In the genomic region with DNA sequence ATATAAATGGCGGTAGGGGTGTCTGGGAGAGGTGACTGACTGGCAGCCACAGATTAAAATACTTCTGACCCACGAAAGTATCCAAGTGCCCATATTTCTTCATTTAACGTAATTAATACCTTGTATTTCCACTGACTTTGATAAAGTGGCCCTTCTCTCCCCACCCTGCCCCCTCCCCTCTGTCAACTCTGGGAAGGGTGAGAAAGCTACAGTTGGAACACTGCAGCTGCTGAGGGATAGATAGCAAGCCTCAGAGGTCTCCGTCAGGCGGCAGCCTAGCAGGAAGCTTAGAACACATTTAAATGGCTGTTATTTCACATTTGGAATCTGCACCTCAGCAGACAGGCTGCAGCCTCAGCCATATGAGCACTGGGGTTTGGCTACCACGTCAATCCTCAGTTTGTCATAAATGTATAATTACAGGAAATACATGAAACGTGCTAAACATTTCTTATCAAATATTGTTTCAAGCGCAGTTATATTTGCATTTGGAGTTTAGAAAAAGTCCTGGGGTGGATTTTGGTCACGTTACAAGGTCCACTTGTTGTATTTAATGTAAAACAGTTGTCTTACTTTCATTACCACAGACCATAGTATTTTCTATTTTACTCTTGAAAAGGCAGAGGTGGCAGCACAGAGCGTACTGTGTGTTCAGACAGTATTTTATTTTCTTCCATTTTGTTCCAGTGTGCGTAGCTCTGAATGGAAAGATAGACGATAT, we compare ENCODE assay signal across 12 mouse cellular contexts.
A peak's percentile ranks its signal among the peaks of the same experiment; 100 is the strongest.
DNase-seq lines count a peak whose midpoint lies in the region; ATAC-seq lines count a peak whose summit lies in the region.
"Had no signal": no experiment of that assay in that cellular context is flagged by ENCODE, and none has a peak within 500 bp of the region (broad histone marks: within the 10 kb centered on the region; RNA-seq: fewer than 3 reads in every experiment).

No protein-coding gene starts in this region.

- H3K4me2 ChIP-seq in kidney, embryonic 14.5 days (replicated peaks; ENCODE audit: low read depth, low read length) = no peak overlapping the region
- H3K4me2 ChIP-seq in liver, embryonic 11.5 days = peak overlapping the region; percentile 56
- H3K4me2 ChIP-seq: midbrain, embryonic 12.5 days had no signal

- ATAC-seq in kidney, embryonic 14.5 days (ENCODE audit: low FRiP score, low TSS enrichment) = no peak
- peak; percentile 40; the same call in 1 of the 2 replicates for ATAC-seq in erythroblast, adult 5-6 weeks (replicated peaks; ENCODE audit: low FRiP score, poor library complexity, severe bottlenecking)
- ATAC-seq in liver, embryonic 11.5 days (replicated peaks; ENCODE audit: low FRiP score) = peak; percentile 87

- peaks cover 34% of the 10 kb centered on the region for H3K4me1 ChIP-seq in kidney, embryonic 14.5 days (ENCODE audit: control insufficient read depth, insufficient read depth, low read length)
- peaks cover 42% of the 10 kb centered on the region for H3K4me1 ChIP-seq in liver, embryonic 11.5 days (replicated peaks; ENCODE audit: control insufficient read depth, insufficient read depth, low read length)

- H3K9me3 ChIP-seq in kidney, embryonic 14.5 days (ENCODE audit: control insufficient read depth, low read length) = no peaks in the 10 kb centered on the region
- no peaks in the 10 kb centered on the region for H3K9me3 ChIP-seq in liver, embryonic 11.5 days (ENCODE audit: control insufficient read depth, low read length)
- H3K9me3 ChIP-seq: midbrain, embryonic 12.5 days had no signal

- peaks cover 9% of the 10 kb centered on the region; the same call in 1 of the 2 replicates for H3K27me3 ChIP-seq in kidney, embryonic 14.5 days (ENCODE audit: control insufficient read depth, insufficient read depth, low read length)
- H3K27me3 ChIP-seq in liver, embryonic 11.5 days (replicated peaks; ENCODE audit: control insufficient read depth, insufficient read depth, low read length) = no peaks in the 10 kb centered on the region

- H3K36me3 ChIP-seq in kidney, embryonic 14.5 days (ENCODE audit: control insufficient read depth, insufficient read depth, low read length) = no peaks in the 10 kb centered on the region
- H3K36me3 ChIP-seq in liver, embryonic 11.5 days (ENCODE audit: control insufficient read depth, insufficient read depth, low read length) = no peaks in the 10 kb centered on the region
- H3K36me3 ChIP-seq: midbrain, embryonic 12.5 days had no signal

- no peak overlapping the region for H3K9ac ChIP-seq in kidney, embryonic 14.5 days (ENCODE audit: low read depth, low read length)
- peak overlapping the region; percentile 58 for H3K9ac ChIP-seq in liver, embryonic 11.5 days (ENCODE audit: low read depth, low read length)
- H3K9ac ChIP-seq: midbrain, embryonic 12.5 days had no signal

- WGBS in kidney, embryonic 14.5 days = 41% methylated on average over 12 of the region's 12 CpGs
- 29% methylated on average over 12 of the region's 12 CpGs for WGBS in liver, embryonic 11.5 days

- no peak for DNase-seq in kidney, adult 8-10 months
- DNase-seq in c-Kit-positive CD71-positive TER-119-negative erythroid progenitor cells, embryonic 14.5 days (ENCODE audit: low read depth) = peak; percentile 55
- DNase-seq in liver, embryonic 11.5 days (ENCODE audit: low spot score) = peak; percentile 63
- no peak for DNase-seq in adrenal gland, postnatal 25 days
- no peak for DNase-seq in spleen, postnatal 14 days (ENCODE audit: low spot score in 2 of 2)
- DNase-seq in urinary bladder, postnatal 25 days (ENCODE audit: low spot score) = no peak
- DNase-seq: adrenal gland, postnatal 10 days; gastrocnemius, postnatal 25 days; right cerebral cortex, postnatal 4 days had no signal

- H3K27ac ChIP-seq in kidney, embryonic 14.5 days (ENCODE audit: low read depth, low read length) = peak overlapping the region; percentile 73
- H3K27ac ChIP-seq in liver, embryonic 11.5 days (ENCODE audit: low read depth, low read length) = peak overlapping the region; percentile 89
- H3K27ac ChIP-seq: midbrain, embryonic 12.5 days had no signal

- H3K4me3 ChIP-seq in kidney, embryonic 14.5 days (ENCODE audit: low read length) = no peak overlapping the region
- no peak overlapping the region for H3K4me3 ChIP-seq in liver, embryonic 11.5 days (ENCODE audit: low read depth, low read length)
- H3K4me3 ChIP-seq: midbrain, embryonic 12.5 days had no signal

Comparison
In these comparisons a context has a peak if more than half of its experiments do, and no peak if none do; other contexts are left out.
1. DNase-seq: peak in c-Kit-positive CD71-positive TER-119-negative erythroid progenitor cells, embryonic 14.5 days (single experiment) and liver, embryonic 11.5 days (single experiment); none in kidney, adult 8-10 months (0 of 2), adrenal gland, postnatal 25 days (single experiment), spleen, postnatal 14 days (0 of 2) and urinary bladder, postnatal 25 days (single experiment).